Mouse (Mus musculus) forebrain, postnatal 0 days (tissue): ENCODE measurements around the gene Slc38a8. TPM values are rescaled to one million over a fixed set of nuclear protein-coding genes. Genes with fewer than 3 reads are reported as not detected.

ENCODE experiments used
- ATAC-seq: fragments of 200-750 bp; cut with Nextera tagmentation; 2 replicates; pipeline ENCODE4 v1.8.0; 2017; ENCODE audit warnings: mild to moderate bottlenecking, moderate library complexity
- DNase-seq: peaks from one replicate; pipeline ENCODE4 v3.0.0-alpha.2; 2015
- H3K27ac ChIP-seq: fragments of 300-500 bp; sonication (generic); 2 replicates; pipeline ENCODE4 v1.5.1; 2014; ENCODE audit warnings: low read depth, mild to moderate bottlenecking, antibody characterized with exemption, low read length, moderate library complexity, mixed read lengths
- H3K27me3 ChIP-seq: fragments of 300-500 bp; sonication (generic); 2 replicates; pipeline ENCODE4 v1.6.1; 2014; ENCODE audit warnings: mild to moderate bottlenecking, low read length, mixed read lengths; ENCODE audit not compliant: insufficient read depth
- H3K36me3 ChIP-seq: fragments of 300-500 bp; sonication (generic); 2 replicates; pipeline ENCODE4 v1.6.1; 2014; ENCODE audit warnings: mild to moderate bottlenecking, moderate library complexity; ENCODE audit not compliant: insufficient read depth
- H3K4me1 ChIP-seq: fragments of 300-500 bp; sonication (generic); 2 replicates; pipeline ENCODE4 v1.6.1; 2014; ENCODE audit warnings: antibody characterized with exemption; ENCODE audit not compliant: insufficient read depth
- H3K4me2 ChIP-seq: fragments of 300-500 bp; sonication (generic); 2 replicates; pipeline ENCODE4 v1.6.1; 2014; ENCODE audit warnings: low read depth, mild to moderate bottlenecking, moderate library complexity
- H3K4me3 ChIP-seq: fragments of 300-500 bp; sonication (generic); 2 replicates; pipeline ENCODE4 v1.5.1; 2014; ENCODE audit warnings: low read depth, low read length, mixed read lengths
- H3K9ac ChIP-seq: fragments of 300-500 bp; sonication (generic); 2 replicates; pipeline ENCODE4 v1.6.1; 2014; ENCODE audit warnings: mild to moderate bottlenecking
- H3K9me3 ChIP-seq: fragments of 300-500 bp; sonication (generic); 2 replicates; pipeline ENCODE4 v1.6.1; 2016; ENCODE audit warnings: low read length
- CTCF ChIP-seq: sonication (generic); IDR thresholded peaks from 2 replicates; pipeline ENCODE4 v1.5.1; 2016; ENCODE audit warnings: antibody characterized with exemption, control low read depth, low read depth
- WGBS: fragments of 180-500 bp; shearing (Covaris S2); extraction: QIAGEN DNeasy Blood & Tissue Kit; methylation state at CpG from one replicate; pipeline ENCODE4 v1.1.7; 2014; 5-methylcytosine and 5-hydroxymethylcytosine counted together
- polyA plus RNA-seq: library from polyadenylated mRNA; unstranded; fragments of >200 nt; fragmentation: Nextera tagmentation; extraction: Ambion mirVana; gene quantifications from 2 replicates; pipeline ENCODE4 v1.2.1, GENCODE M21; 2015
- total RNA-seq: library from RNA; depleted of rRNA; stranded (reverse); fragments of >200 nt; gene quantifications from 2 replicates; pipeline ENCODE4 v1.2.3, GENCODE M21; 2014; rRNA removed

Gene Slc38a8
- total RNA-seq (not detected in 2 replicates), polyA plus RNA-seq (0.12 TPM in 1 of 2 replicates, not detected in the other)

GRCm38 (mm10) chr8:119501598-119501997 is at the start of gene Slc38a8:
TSS of gene Slc38a8 (minus strand) at chr8:119501698.
- DNase-seq (no peak), ATAC-seq (no peak)
- H3K4me1 ChIP-seq: no peaks in the 10 kb centered on the region
- no peak within 1 kb of the TSS for H3K4me3 ChIP-seq
- H3K27me3 ChIP-seq: no peaks in the 10 kb centered on the region
- peaks cover 11% of the 10 kb centered on the region for H3K36me3 ChIP-seq
- no peak within 1 kb of the TSS for H3K4me2 ChIP-seq
- H3K9me3 ChIP-seq: no peaks in the 10 kb centered on the region
- no peak for TF ChIP-seq CTCF
- 56% methylated on average over 5 of the region's 5 CpGs for WGBS
- no peak within 1 kb of the TSS for H3K9ac ChIP-seq
- no peak within 1 kb of the TSS for H3K27ac ChIP-seq

- TF ChIP-seq CTCF: no peak
- ATAC-seq (no peak), DNase-seq (no peak)
- H3K9ac ChIP-seq: no peak overlapping the region
- no peaks in the 10 kb centered on the region for H3K27me3 ChIP-seq
- WGBS: 78% methylated on average over 7 of the region's 7 CpGs
- H3K27ac ChIP-seq: no peak overlapping the region
- H3K4me3 ChIP-seq: no peak overlapping the region
- no peaks in the 10 kb centered on the region for H3K4me1 ChIP-seq
- no peak overlapping the region for H3K4me2 ChIP-seq
- peaks cover 28% of the 10 kb centered on the region for H3K36me3 ChIP-seq
- no peaks in the 10 kb centered on the region for H3K9me3 ChIP-seq
These were observed 47.1 kb upstream of the Slc38a8 start for GRCm38 (mm10) chr8:119548560-119549113.

- no peak for TF ChIP-seq CTCF
- Histone ChIP-seq H3K9ac (no peak overlapping the region), H3K36me3 (peaks cover 41% of the 10 kb centered on the region), H3K27ac (no peak overlapping the region), H3K4me2 (no peak overlapping the region), H3K4me3 (no peak overlapping the region), H3K4me1 (no peaks in the 10 kb centered on the region), H3K9me3 (no peaks in the 10 kb centered on the region), H3K27me3 (no peaks in the 10 kb centered on the region)
- ATAC-seq (no peak), DNase-seq (no peak)
- 91% methylated on average over 18 of the region's 18 CpGs for WGBS
These were observed 45.7 kb upstream of the Slc38a8 start for GRCm38 (mm10) chr8:119547019-119547691.

- no peak overlapping the region for H3K4me2 ChIP-seq
- H3K36me3 ChIP-seq: peaks cover 54% of the 10 kb centered on the region
- DNase-seq: no peak
- WGBS: 83% methylated on average over 6 of the region's 6 CpGs
- no peak overlapping the region for H3K9ac ChIP-seq
- ATAC-seq: no peak
- H3K27me3 ChIP-seq: no peaks in the 10 kb centered on the region
- H3K9me3 ChIP-seq: no peaks in the 10 kb centered on the region
- no peak overlapping the region for H3K27ac ChIP-seq
- no peak overlapping the region for H3K4me3 ChIP-seq
- TF ChIP-seq CTCF: no peak
- H3K4me1 ChIP-seq: no peaks in the 10 kb centered on the region
These were observed 44.3 kb upstream of the Slc38a8 start for GRCm38 (mm10) chr8:119545791-119546190.

- DNase-seq (no peak), ATAC-seq (no peak)
- Histone ChIP-seq H3K27me3 (no peaks in the 10 kb centered on the region), H3K4me1 (no peaks in the 10 kb centered on the region), H3K4me3 (no peak overlapping the region), H3K36me3 (peaks cover 60% of the 10 kb centered on the region), H3K9me3 (no peaks in the 10 kb centered on the region), H3K27ac (no peak overlapping the region), H3K9ac (no peak overlapping the region), H3K4me2 (no peak overlapping the region)
- 85% methylated on average over 6 of the region's 6 CpGs for WGBS
- no peak for TF ChIP-seq CTCF
These were observed 43.7 kb upstream of the Slc38a8 start for GRCm38 (mm10) chr8:119545180-119545579.

GRCm38 (mm10) chr8:119544606-119545005 is 43.1 kb upstream of the Slc38a8 start:
- no peak for DNase-seq
- H3K9ac ChIP-seq: no peak overlapping the region
- H3K4me3 ChIP-seq: no peak overlapping the region
- ATAC-seq: no peak
- WGBS: 87% methylated on average over 3 of the region's 3 CpGs
- no peak overlapping the region for H3K4me2 ChIP-seq
- TF ChIP-seq CTCF: no peak
- H3K27ac ChIP-seq: no peak overlapping the region
- H3K27me3 ChIP-seq: no peaks in the 10 kb centered on the region
- peaks cover 66% of the 10 kb centered on the region for H3K36me3 ChIP-seq
- no peaks in the 10 kb centered on the region for H3K4me1 ChIP-seq
- no peaks in the 10 kb centered on the region for H3K9me3 ChIP-seq

GRCm38 (mm10) chr8:119531973-119532372 is 30.5 kb upstream of the Slc38a8 start:
- TF ChIP-seq CTCF: no peak
- ATAC-seq (no peak), DNase-seq (no peak)
- Histone ChIP-seq H3K27ac (no peak overlapping the region), H3K4me3 (no peak overlapping the region), H3K4me1 (no peaks in the 10 kb centered on the region), H3K9me3 (no peaks in the 10 kb centered on the region), H3K4me2 (no peak overlapping the region), H3K27me3 (no peaks in the 10 kb centered on the region), H3K9ac (no peak overlapping the region), H3K36me3 (peaks cover 91% of the 10 kb centered on the region)
- 90% methylated on average over 9 of the region's 9 CpGs for WGBS
